Mouse (Mus musculus) left cerebral cortex, adult 6 months (tissue): ENCODE data around the gene Unc13b. TPM values are rescaled to one million over a fixed set of nuclear protein-coding genes. Genes with fewer than 3 reads are reported as not detected.

ENCODE experiments used
- long read RNA-seq, 2 experiments: library from polyadenylated mRNA; unstranded; transcript quantifications; one replicate each; pipeline ENCODE4 v2.0.0; 2019 to 2020
- polyA plus RNA-seq: library from polyadenylated mRNA; unstranded; fragments of <200 nt; fragmentation: Nextera tagmentation; gene quantifications from 2 replicates; pipeline ENCODE4 v1.2.3, GENCODE M21; 2021

The Unc13b gene
- polyA plus RNA-seq = 3.8 and 4.9 TPM in 2 replicates
- long read RNA-seq, experiment 1, partial matches to known transcripts = 7 of 10 reads
- long read RNA-seq, experiment 1, other reads (novel, unspliced or antisense) = 3 of 10 reads
- long read RNA-seq, experiment 2, partial matches to known transcripts = 4 of 9 reads
- long read RNA-seq, experiment 2, other reads (novel, unspliced or antisense) = 5 of 9 reads

GRCm38 (mm10) chr4:43058753-43059654 lies at the start of gene Unc13b:
TSS of gene Unc13b (plus strand) at chr4:43058953.

GRCm38 (mm10) chr4:43010161-43011038 lies 48.4 kb upstream of the Unc13b start, which contains the start of gene Fancg:
TSS of gene Fancg (minus strand) at chr4:43010506.

GRCm38 (mm10) chr4:43025084-43025960 lies 33.4 kb upstream of the Unc13b start, which contains the start of gene Pigo:
TSS of gene Pigo (minus strand) at chr4:43025819.

GRCm38 (mm10) chr4:43031237-43031995 lies 27.3 kb upstream of the Unc13b start, which contains the start of gene Stoml2:
TSS of gene Stoml2 (minus strand) at chr4:43031710.

GRCm38 (mm10) chr4:43045659-43046302 lies 13.0 kb upstream of the Unc13b start, which contains the start of gene Fam214b:
TSS of gene Fam214b (minus strand) at chr4:43046220.

GRCm38 (mm10) chr4:43266623-43267322 lies 208.0 kb downstream of the Unc13b start, which contains the start of gene Atp8b5:
TSS of gene Atp8b5 (plus strand) at chr4:43267159.

Other genes starting within 250 kb of the Unc13b start
- gene Fam205a1, start 205.1 kb upstream of the Unc13b start, polyA plus RNA-seq = 0.03 and 0.07 TPM in 2 replicates
- gene Gm12394, start 202.2 kb upstream of the Unc13b start, polyA plus RNA-seq = 0.80 and 3.1 TPM in 2 replicates
- gene Fam205c, start 184.7 kb upstream of the Unc13b start, polyA plus RNA-seq = 3.2 and 7.8 TPM in 2 replicates
- 72.3 and 79.6 TPM in 2 replicates for gene Phf24, start 142.3 kb upstream of the Unc13b start, polyA plus RNA-seq
- gene Dnajb5, start 109.1 kb upstream of the Unc13b start, polyA plus RNA-seq = 30.2 and 37.0 TPM in 2 replicates
- 0.20 and 0.23 TPM in 2 replicates for gene 1700022I11Rik, start 89.3 kb upstream of the Unc13b start, polyA plus RNA-seq
- gene Vcp, start 58.4 kb upstream of the Unc13b start, polyA plus RNA-seq = 149 and 171 TPM in 2 replicates
- gene Fancg, start 48.4 kb upstream of the Unc13b start, polyA plus RNA-seq = 3.9 and 5.4 TPM in 2 replicates
- 9.5 and 12.2 TPM in 2 replicates for gene Pigo, start 33.1 kb upstream of the Unc13b start, polyA plus RNA-seq
- 193 and 209 TPM in 2 replicates for gene Stoml2, start 27.2 kb upstream of the Unc13b start, polyA plus RNA-seq
- 6.6 and 8.5 TPM in 2 replicates for gene Fam214b, start 12.7 kb upstream of the Unc13b start, polyA plus RNA-seq
- 0.24 TPM in 1 of 2 replicates, not detected in the other for gene Atp8b5, start 208.2 kb downstream of the Unc13b start, polyA plus RNA-seq